Mouse (Mus musculus) midbrain, embryonic 12.5 days (tissue): ENCODE results near the gene Gm45618. TPM values are rescaled to one million over a fixed set of nuclear protein-coding genes. Genes with fewer than 3 reads are reported as not detected.
A peak's percentile ranks its signal among the peaks of the same experiment; 100 is the strongest.

ENCODE experiments used
- ATAC-seq: fragments of 200-750 bp; cut with Nextera tagmentation; 2 replicates; pipeline ENCODE4 v1.8.0; 2017; ENCODE audit warnings: low read depth, moderate TSS enrichment, moderate library complexity; ENCODE audit not compliant: low FRiP score
- H3K27ac ChIP-seq: fragments of 300-500 bp; sonication (generic); replicated peaks from 2 replicates; pipeline ENCODE4 v1.5.1; 2016; ENCODE audit warnings: mild to moderate bottlenecking
- H3K27me3 ChIP-seq: fragments of 300-500 bp; sonication (generic); 2 replicates; pipeline ENCODE4 v1.6.1; 2016; ENCODE audit warnings: mild to moderate bottlenecking
- H3K36me3 ChIP-seq: fragments of 300-500 bp; sonication (generic); 2 replicates; pipeline ENCODE4 v1.6.1; 2016
- H3K4me1 ChIP-seq: fragments of 300-500 bp; sonication (generic); 2 replicates; pipeline ENCODE4 v1.6.1; 2016
- H3K4me2 ChIP-seq: fragments of 300-500 bp; sonication (generic); replicated peaks from 2 replicates; pipeline ENCODE4 v1.6.1; 2016; ENCODE audit warnings: mild to moderate bottlenecking, moderate library complexity
- H3K4me3 ChIP-seq: fragments of 300-500 bp; sonication (generic); 2 replicates; pipeline ENCODE4 v1.5.1; 2016; ENCODE audit warnings: mild to moderate bottlenecking
- H3K9ac ChIP-seq: fragments of 300-500 bp; sonication (generic); replicated peaks from 2 replicates; pipeline ENCODE4 v1.6.1; 2016; ENCODE audit warnings: mild to moderate bottlenecking, moderate library complexity
- H3K9me3 ChIP-seq: fragments of 300-500 bp; sonication (generic); 2 replicates; pipeline ENCODE4 v1.6.1; 2016; ENCODE audit warnings: mild to moderate bottlenecking
- WGBS: fragments of 180-500 bp; shearing (Covaris S2); methylation state at CpG from one replicate; pipeline ENCODE4 v1.1.7; 2016; 5-methylcytosine and 5-hydroxymethylcytosine counted together
- polyA plus RNA-seq: library from polyadenylated mRNA; unstranded; fragments of >200 nt; fragmentation: Nextera tagmentation; extraction: Ambion mirVana; gene quantifications from 2 replicates; pipeline ENCODE4 v1.2.1, GENCODE M21; 2016

The Gm45618 gene
- polyA plus RNA-seq, 1 experiment from 2014 or later: not detected

DNA sequence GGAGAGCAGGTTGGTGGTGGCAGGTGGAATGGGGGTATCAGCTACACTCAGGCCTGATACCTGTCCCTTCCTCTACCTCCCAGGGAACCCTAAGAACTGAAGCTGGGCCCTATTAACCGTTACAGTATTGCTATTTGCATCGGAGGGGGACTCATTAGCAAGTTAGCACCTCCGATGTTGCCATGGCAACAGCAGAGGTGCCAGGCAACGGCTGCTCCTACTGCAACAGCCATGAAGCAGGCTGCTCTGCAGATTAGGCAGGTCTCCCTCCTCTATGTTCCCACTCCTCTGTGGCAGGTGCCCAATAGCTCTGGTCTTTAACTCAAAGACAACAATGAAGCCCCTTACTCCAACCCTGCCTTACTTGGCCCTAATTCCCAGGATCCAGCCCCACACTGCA lies 28.7 kb downstream of the Gm45618 start:
- peak overlapping the region; percentile 88 for H3K4me3 ChIP-seq
- H3K27ac ChIP-seq: peak overlapping the region; percentile 66
- H3K27me3 ChIP-seq: peaks cover 24% of the 10 kb centered on the region
- 12% methylated on average over 4 of the region's 4 CpGs for WGBS
- no peak for ATAC-seq
- no peaks in the 10 kb centered on the region for H3K9me3 ChIP-seq
- H3K9ac ChIP-seq: peak overlapping the region; percentile 93
- H3K4me1 ChIP-seq: peaks cover 68% of the 10 kb centered on the region
- peak overlapping the region; percentile 84 for H3K4me2 ChIP-seq
- peaks cover 15% of the 10 kb centered on the region; the same call in 1 of the 2 replicates for H3K36me3 ChIP-seq

GRCm38 (mm10) chr7:142089648-142090447 lies 30.7 kb downstream of the Gm45618 start:
- WGBS: 51% methylated on average over 17 of the region's 17 CpGs
- no peak for ATAC-seq
- H3K27ac ChIP-seq: peak overlapping the region; percentile 82
- H3K9ac ChIP-seq: peak overlapping the region; percentile 40; the same call in 1 of the 2 replicates
- H3K4me1 ChIP-seq: peaks cover 67% of the 10 kb centered on the region
- H3K4me3 ChIP-seq: no peak overlapping the region
- no peaks in the 10 kb centered on the region for H3K9me3 ChIP-seq
- peaks cover 22% of the 10 kb centered on the region for H3K27me3 ChIP-seq
- H3K36me3 ChIP-seq: peaks cover 35% of the 10 kb centered on the region
- peak overlapping the region; percentile 27 for H3K4me2 ChIP-seq

GRCm38 (mm10) chr7:142088886-142089285 lies 31.6 kb downstream of the Gm45618 start:
- Histone ChIP-seq H3K9me3 (no peaks in the 10 kb centered on the region), H3K27me3 (peaks cover 28% of the 10 kb centered on the region), H3K36me3 (peaks cover 45% of the 10 kb centered on the region), H3K4me2 (peak overlapping the region; percentile 27), H3K4me1 (peaks cover 71% of the 10 kb centered on the region), H3K9ac (peak overlapping the region; percentile 40; the same call in 1 of the 2 replicates), H3K4me3 (no peak overlapping the region), H3K27ac (peak overlapping the region; percentile 82)
- ATAC-seq: peak; percentile 79
- WGBS: under 1% methylated on average over 5 of the region's 5 CpGs

GRCm38 (mm10) chr7:142087069-142087652 lies 33.4 kb downstream of the Gm45618 start:
- WGBS: 92% methylated on average over 1 of the region's 1 CpGs
- H3K36me3 ChIP-seq: peaks cover 61% of the 10 kb centered on the region

DNA sequence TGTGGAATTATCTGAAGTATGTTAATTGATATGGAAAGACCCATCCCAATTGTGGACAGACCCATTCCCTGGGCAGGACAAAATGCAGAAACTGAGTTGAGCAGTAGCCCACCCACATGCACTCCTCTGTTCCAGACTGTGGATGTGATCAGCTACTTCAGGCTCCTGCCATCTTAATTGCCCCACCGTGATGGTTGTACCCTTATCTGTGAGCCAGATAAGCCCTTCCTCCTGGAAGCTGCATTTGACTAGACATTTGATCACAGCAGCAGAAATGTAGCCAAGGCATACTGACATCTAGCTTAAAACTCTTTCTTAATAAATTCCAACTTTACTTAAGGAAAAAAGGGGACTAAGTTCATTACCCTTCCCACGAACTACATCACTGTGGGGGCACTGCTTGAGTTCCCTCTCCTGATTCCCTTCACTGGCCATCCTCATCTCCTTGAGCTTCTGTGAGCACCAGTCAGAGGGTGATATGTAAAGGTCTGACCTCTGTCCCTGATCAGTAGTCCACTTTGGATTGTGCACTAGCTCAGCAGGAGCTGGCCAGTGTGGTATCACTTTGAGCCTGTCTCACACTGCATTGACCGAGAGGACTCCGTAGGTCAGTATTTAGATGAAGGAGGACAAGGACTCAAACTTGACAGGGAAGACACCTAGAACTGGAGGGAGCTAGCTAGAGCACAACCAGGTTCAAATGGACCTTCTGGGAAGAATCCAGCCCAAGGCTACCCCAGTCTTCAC lies 34.2 kb downstream of the Gm45618 start:
- ATAC-seq: no peak
- peaks cover 54% of the 10 kb centered on the region for H3K4me1 ChIP-seq
- WGBS: 86% methylated on average over 4 of the region's 4 CpGs
- no peaks in the 10 kb centered on the region for H3K9me3 ChIP-seq
- H3K36me3 ChIP-seq: peaks cover 69% of the 10 kb centered on the region
- H3K4me3 ChIP-seq: no peak overlapping the region
- H3K27ac ChIP-seq: no peak overlapping the region
- peaks cover 40% of the 10 kb centered on the region for H3K27me3 ChIP-seq
- no peak overlapping the region for H3K9ac ChIP-seq
- no peak overlapping the region for H3K4me2 ChIP-seq

More at GRCm38 (mm10) chr7:142087069-142087652, 33.4 kb downstream of the Gm45618 start:
- H3K27me3 ChIP-seq: peaks cover 32% of the 10 kb centered on the region
- H3K4me1 ChIP-seq: peaks cover 59% of the 10 kb centered on the region
- no peaks in the 10 kb centered on the region for H3K9me3 ChIP-seq
- H3K4me3 ChIP-seq: no peak overlapping the region
- ATAC-seq: no peak
- H3K27ac ChIP-seq: no peak overlapping the region
- H3K4me2 ChIP-seq: no peak overlapping the region
- H3K9ac ChIP-seq: no peak overlapping the region

GRCm38 (mm10) chr7:142084820-142085219 lies 35.7 kb downstream of the Gm45618 start:
- Histone ChIP-seq H3K27ac (no peak overlapping the region), H3K9me3 (no peaks in the 10 kb centered on the region), H3K36me3 (peaks cover 80% of the 10 kb centered on the region), H3K4me1 (peaks cover 39% of the 10 kb centered on the region), H3K4me3 (no peak overlapping the region), H3K4me2 (no peak overlapping the region), H3K9ac (no peak overlapping the region; the same call in 1 of the 2 replicates), H3K27me3 (peaks cover 51% of the 10 kb centered on the region)
- WGBS: 55% methylated on average over 3 of the region's 3 CpGs
- ATAC-seq: no peak

- peaks cover 35% of the 10 kb centered on the region for H3K4me1 ChIP-seq
Measured at GRCm38 (mm10) chr7:142084395-142084794, 36.1 kb downstream of the Gm45618 start.

DNA sequence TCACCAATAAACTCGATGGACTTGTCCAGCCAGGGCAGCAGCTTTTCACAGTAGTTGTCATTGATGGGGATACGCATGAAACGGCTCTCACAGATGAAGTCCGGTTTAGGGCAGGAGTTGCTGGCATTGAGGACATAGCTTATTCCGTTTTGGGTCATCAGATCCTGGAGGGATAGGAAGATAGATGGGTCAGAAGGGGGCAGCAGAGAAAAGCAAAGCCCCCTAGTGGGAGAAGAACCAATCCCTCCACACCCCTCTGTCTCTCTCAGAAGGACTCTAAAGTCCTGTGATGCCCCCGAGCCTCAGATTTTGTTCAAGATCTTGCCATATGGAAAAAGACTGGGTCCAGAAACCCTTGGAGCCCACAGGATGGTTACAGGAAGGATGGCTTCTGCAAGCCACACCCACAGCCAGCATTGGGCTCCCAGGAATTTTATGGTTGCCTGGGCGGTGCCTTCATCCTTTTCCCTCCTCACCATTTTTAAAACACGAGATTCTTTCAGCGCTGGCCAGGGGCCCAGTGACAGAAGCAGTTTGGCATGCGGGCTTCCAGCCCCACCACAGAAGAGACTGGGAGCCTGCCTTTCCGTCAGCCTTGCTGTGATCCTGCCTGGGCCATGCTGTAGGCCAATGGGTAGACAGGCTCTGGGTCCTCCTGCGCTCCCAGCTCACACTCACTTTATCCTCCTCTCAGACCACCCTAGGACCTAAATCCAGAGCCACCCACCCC lies 36.8 kb downstream of the Gm45618 start:
- peaks cover 88% of the 10 kb centered on the region for H3K36me3 ChIP-seq
- H3K4me2 ChIP-seq: no peak overlapping the region
- peaks cover 51% of the 10 kb centered on the region for H3K27me3 ChIP-seq
- WGBS: 38% methylated on average over 12 of the region's 12 CpGs
- no peak for ATAC-seq
- no peak overlapping the region for H3K9ac ChIP-seq
- peaks cover 29% of the 10 kb centered on the region for H3K4me1 ChIP-seq
- no peak overlapping the region for H3K27ac ChIP-seq
- H3K4me3 ChIP-seq: no peak overlapping the region
- no peaks in the 10 kb centered on the region for H3K9me3 ChIP-seq

More at GRCm38 (mm10) chr7:142084395-142084794, 36.1 kb downstream of the Gm45618 start:
- ATAC-seq: no peak
- no peak overlapping the region; the same call in 1 of the 2 replicates for H3K9ac ChIP-seq
- no peak overlapping the region for H3K27ac ChIP-seq
- H3K27me3 ChIP-seq: peaks cover 51% of the 10 kb centered on the region
- no peaks in the 10 kb centered on the region for H3K9me3 ChIP-seq
- WGBS: 27% methylated on average over 5 of the region's 5 CpGs
- H3K36me3 ChIP-seq: peaks cover 85% of the 10 kb centered on the region
- H3K4me3 ChIP-seq: no peak overlapping the region
- no peak overlapping the region for H3K4me2 ChIP-seq

- H3K27me3 ChIP-seq: peaks cover 51% of the 10 kb centered on the region
- H3K4me2 ChIP-seq: peak overlapping the region; percentile 31
- H3K9ac ChIP-seq: no peak overlapping the region
Measured at GRCm38 (mm10) chr7:142082607-142083006, 37.9 kb downstream of the Gm45618 start.

GRCm38 (mm10) chr7:142082179-142082578 lies 38.4 kb downstream of the Gm45618 start:
- Histone ChIP-seq H3K9ac (0 out of 2 replicates have a peak overlapping the region, but pooled peaks have one; percentile 24), H3K4me3 (no peak overlapping the region), H3K36me3 (peaks cover 76% of the 10 kb centered on the region), H3K9me3 (no peaks in the 10 kb centered on the region), H3K27me3 (peaks cover 51% of the 10 kb centered on the region), H3K27ac (no peak overlapping the region), H3K4me2 (peak overlapping the region; percentile 31), H3K4me1 (peaks cover 20% of the 10 kb centered on the region)
- 8% methylated on average over 37 of the region's 38 CpGs for WGBS
- ATAC-seq: no peak

More at GRCm38 (mm10) chr7:142082607-142083006, 37.9 kb downstream of the Gm45618 start:
- Histone ChIP-seq H3K36me3 (peaks cover 81% of the 10 kb centered on the region), H3K27ac (no peak overlapping the region), H3K9me3 (no peaks in the 10 kb centered on the region), H3K4me3 (no peak overlapping the region), H3K4me1 (peaks cover 20% of the 10 kb centered on the region)
- no peak for ATAC-seq
- 32% methylated on average over 16 of the region's 16 CpGs for WGBS

DNA sequence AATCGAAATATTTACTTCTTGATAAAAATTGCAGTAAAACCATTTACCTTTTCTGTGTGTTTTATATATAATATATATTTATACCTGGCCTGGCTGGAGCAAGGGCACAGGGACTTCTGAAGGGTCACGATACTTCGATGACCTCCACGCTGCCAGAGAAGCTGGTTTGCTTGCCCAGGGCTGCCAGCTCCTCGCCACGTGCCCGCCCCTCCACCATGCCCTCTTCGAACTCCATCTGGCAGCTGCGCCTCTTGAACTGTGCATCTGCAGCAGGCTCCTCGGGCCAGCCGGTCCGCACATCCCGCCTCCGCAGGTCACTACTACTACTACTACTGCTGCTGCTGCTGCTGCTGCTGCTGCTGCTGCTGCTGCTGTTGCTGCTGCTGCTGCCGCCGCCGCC lies 38.8 kb downstream of the Gm45618 start:
- H3K4me3 ChIP-seq: no peak overlapping the region
- ATAC-seq: no peak
- 0 out of 2 replicates have a peak overlapping the region, but pooled peaks have one; percentile 24 for H3K9ac ChIP-seq
- peaks cover 72% of the 10 kb centered on the region for H3K36me3 ChIP-seq
- peaks cover 51% of the 10 kb centered on the region for H3K27me3 ChIP-seq
- no peaks in the 10 kb centered on the region for H3K9me3 ChIP-seq
- H3K4me1 ChIP-seq: peaks cover 20% of the 10 kb centered on the region
- 33% methylated on average over 16 of the region's 17 CpGs for WGBS
- H3K4me2 ChIP-seq: peak overlapping the region; percentile 31
- H3K27ac ChIP-seq: no peak overlapping the region
